Mouse (Mus musculus): ENCODE measurements around the gene Taf3.

Gene Taf3

GRCm38 (mm10) chr2:10010263-10010909 lies 38.0 kb downstream of the Taf3 start:
- no peak for DNase-seq

- DNase-seq = no peak
Observed at GRCm38 (mm10) chr2:10009671-10010254, 38.6 kb downstream of the Taf3 start.

GRCm38 (mm10) chr2:10008593-10008992 lies 39.8 kb downstream of the Taf3 start:
- DNase-seq = no peak

- DNase-seq = no peak
Observed at GRCm38 (mm10) chr2:10004960-10005621, 43.3 kb downstream of the Taf3 start.

GRCm38 (mm10) chr2:10003358-10003757 lies 45.0 kb downstream of the Taf3 start:
- no peak for DNase-seq

GRCm38 (mm10) chr2:10001591-10001990 lies 46.8 kb downstream of the Taf3 start:
- no peak for DNase-seq

GRCm38 (mm10) chr2:9997535-9997934 lies 50.9 kb downstream of the Taf3 start:
- DNase-seq = no peak

- DNase-seq = no peak
Observed at GRCm38 (mm10) chr2:9996111-9996510, 52.3 kb downstream of the Taf3 start.

GRCm38 (mm10) chr2:9990690-9991229 lies 57.6 kb downstream of the Taf3 start:
- DNase-seq = no peak

GRCm38 (mm10) chr2:9989649-9990547 lies 58.5 kb downstream of the Taf3 start:
- DNase-seq = no peak

- no peak for DNase-seq
Observed at GRCm38 (mm10) chr2:9988290-9988689, 60.1 kb downstream of the Taf3 start.

- DNase-seq = no peak
Observed at GRCm38 (mm10) chr2:9985979-9986447, 62.4 kb downstream of the Taf3 start.

GRCm38 (mm10) chr2:9982446-9982845 lies 66.0 kb downstream of the Taf3 start:
- no peak for DNase-seq

- DNase-seq = no peak
Observed at GRCm38 (mm10) chr2:9971927-9972326, 76.5 kb downstream of the Taf3 start.

- no peak for DNase-seq
Observed at GRCm38 (mm10) chr2:9970579-9970978, 77.8 kb downstream of the Taf3 start.

- no peak for DNase-seq
Observed at GRCm38 (mm10) chr2:9970178-9970577, 78.2 kb downstream of the Taf3 start.

- DNase-seq = no peak
Observed at GRCm38 (mm10) chr2:9969734-9970133, 78.7 kb downstream of the Taf3 start.

GRCm38 (mm10) chr2:9966634-9967033 lies 81.8 kb downstream of the Taf3 start:
- DNase-seq = no peak

- no peak for DNase-seq
Observed at GRCm38 (mm10) chr2:9965608-9966007, 82.8 kb downstream of the Taf3 start.

GRCm38 (mm10) chr2:9962871-9963270 lies 85.5 kb downstream of the Taf3 start:
- no peak for DNase-seq

GRCm38 (mm10) chr2:9961708-9962107 lies 86.7 kb downstream of the Taf3 start:
- DNase-seq = no peak

- DNase-seq = no peak
Observed at GRCm38 (mm10) chr2:9958011-9958410, 90.4 kb downstream of the Taf3 start.

- DNase-seq = no peak
Observed at GRCm38 (mm10) chr2:9956546-9956945, 91.8 kb downstream of the Taf3 start.

Measured in right cerebral cortex, postnatal 25 days (tissue).